Mouse (Mus musculus): Measurements from ENCODE around the gene P4hb. TPM values are rescaled to one million over a fixed set of nuclear protein-coding genes. Genes with fewer than 3 reads are reported as not detected.
A peak's percentile ranks its signal among the peaks of the same experiment; 100 is the strongest.

Gene P4hb
- total and polyA plus RNA-seq, 2 experiments from 2014 or later = 174 to 208 TPM

DNA sequence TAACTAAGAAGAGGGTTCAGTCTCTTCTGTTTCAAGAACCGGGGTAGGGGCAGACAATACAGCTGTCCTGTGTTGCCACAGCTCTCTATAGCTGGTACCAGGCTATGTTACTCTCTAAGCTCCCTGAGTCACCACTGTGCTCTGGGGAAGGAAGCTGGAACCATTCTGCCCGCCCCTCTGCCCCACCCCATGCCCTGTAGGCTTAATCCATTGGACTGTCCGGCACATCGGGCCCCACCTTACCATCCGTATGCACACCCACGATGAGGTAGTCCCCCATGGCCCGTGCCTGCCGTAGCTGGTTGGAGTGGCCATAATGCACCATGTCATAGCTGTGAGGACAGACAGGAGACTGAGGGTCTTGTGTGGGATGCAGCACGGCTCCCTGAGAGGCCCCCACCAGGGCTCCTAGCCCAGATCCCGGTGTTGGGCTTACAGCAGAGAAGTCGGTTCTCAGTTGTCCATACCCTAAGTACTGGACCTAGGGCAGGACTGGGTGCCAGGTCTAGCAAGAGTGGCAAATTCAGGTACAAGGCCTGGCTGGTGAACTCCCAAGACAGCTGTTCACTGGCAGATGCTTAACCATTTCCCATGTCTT, 42.7 kb upstream of the P4hb start:
- WGBS = 90% methylated on average over 11 of the region's 11 CpGs
- no peak for DNase-seq
- Histone ChIP-seq H3K4me1 (ENCODE audit: insufficient read depth) (peaks cover 9% of the 10 kb centered on the region), H3K9me3 (ENCODE audit: low read length) (no peaks in the 10 kb centered on the region), H3K36me3 (ENCODE audit: insufficient read depth) (peaks cover 62% of the 10 kb centered on the region), H3K4me3 (ENCODE audit: low read depth, low read length) (no peak overlapping the region), H3K27me3 (ENCODE audit: insufficient read depth, low read length) (no peaks in the 10 kb centered on the region), H3K4me2 (ENCODE audit: low read depth) (no peak overlapping the region), H3K27ac (ENCODE audit: low read depth, low read length) (no peak overlapping the region), H3K9ac (no peak overlapping the region)
- no peak for TF ChIP-seq CTCF (IDR thresholded peaks at IDR 0.05; ENCODE audit: low read depth)
- no peak for ATAC-seq

DNA sequence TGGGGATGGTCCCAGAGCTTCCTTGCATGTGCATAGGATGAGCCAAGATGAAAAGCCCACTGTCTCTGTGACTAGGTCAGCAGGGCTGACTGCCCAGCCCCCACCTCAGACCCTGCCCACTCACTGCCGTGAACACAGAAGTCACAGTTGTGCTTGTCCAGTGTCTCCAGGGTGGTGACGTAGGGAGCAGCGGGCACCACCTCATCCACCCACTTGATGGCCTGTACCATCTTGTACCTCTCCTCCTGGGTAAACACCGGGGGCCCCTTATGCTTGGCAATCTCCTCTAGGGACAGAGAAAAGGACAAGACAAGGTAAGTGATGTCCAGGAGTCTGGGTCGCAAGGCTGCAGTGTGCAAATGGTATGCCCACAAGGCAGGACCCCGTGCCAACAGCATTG, 42.1 kb upstream of the P4hb start:
- H3K9ac ChIP-seq = no peak overlapping the region
- DNase-seq = no peak
- no peak overlapping the region for H3K27ac ChIP-seq (ENCODE audit: low read depth, low read length)
- H3K27me3 ChIP-seq (ENCODE audit: insufficient read depth, low read length) = no peaks in the 10 kb centered on the region
- H3K9me3 ChIP-seq (ENCODE audit: low read length) = no peaks in the 10 kb centered on the region
- no peak overlapping the region for H3K4me2 ChIP-seq (ENCODE audit: low read depth)
- no peak for ATAC-seq
- TF ChIP-seq CTCF (IDR thresholded peaks at IDR 0.05; ENCODE audit: low read depth) = no peak
- peaks cover 62% of the 10 kb centered on the region for H3K36me3 ChIP-seq (ENCODE audit: insufficient read depth)
- H3K4me1 ChIP-seq (ENCODE audit: insufficient read depth) = peaks cover 9% of the 10 kb centered on the region
- 96% methylated on average over 6 of the region's 6 CpGs for WGBS
- H3K4me3 ChIP-seq (ENCODE audit: low read depth, low read length) = no peak overlapping the region

DNA sequence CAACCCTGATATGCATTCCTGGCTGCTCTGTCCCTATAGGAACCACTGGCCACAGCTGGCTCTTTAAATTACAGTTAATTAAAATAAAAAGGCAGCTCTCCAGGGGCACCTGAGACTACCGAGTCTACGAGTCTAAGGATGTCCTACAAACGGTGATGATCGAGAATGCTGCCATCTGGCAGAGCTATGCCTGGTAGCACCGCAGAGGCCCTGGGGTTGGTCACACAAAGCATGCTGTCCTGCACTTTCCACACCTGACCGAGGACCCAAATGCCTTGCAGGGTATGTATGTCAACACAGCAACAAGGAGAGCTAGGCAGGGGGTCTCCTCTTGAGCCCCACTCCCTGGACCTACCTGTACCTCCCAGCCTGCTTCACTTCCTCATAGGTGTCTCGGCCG, 40.9 kb upstream of the P4hb start:
- Histone ChIP-seq H3K27me3 (ENCODE audit: insufficient read depth, low read length) (no peaks in the 10 kb centered on the region), H3K4me1 (ENCODE audit: insufficient read depth) (peaks cover 9% of the 10 kb centered on the region), H3K9me3 (ENCODE audit: low read length) (no peaks in the 10 kb centered on the region), H3K4me3 (ENCODE audit: low read depth, low read length) (no peak overlapping the region), H3K36me3 (ENCODE audit: insufficient read depth) (peaks cover 63% of the 10 kb centered on the region), H3K27ac (ENCODE audit: low read depth, low read length) (no peak overlapping the region), H3K4me2 (ENCODE audit: low read depth) (no peak overlapping the region), H3K9ac (no peak overlapping the region)
- no peak for ATAC-seq
- TF ChIP-seq CTCF (IDR thresholded peaks at IDR 0.05; ENCODE audit: low read depth) = no peak
- 83% methylated on average over 8 of the region's 8 CpGs for WGBS
- DNase-seq = no peak

DNA sequence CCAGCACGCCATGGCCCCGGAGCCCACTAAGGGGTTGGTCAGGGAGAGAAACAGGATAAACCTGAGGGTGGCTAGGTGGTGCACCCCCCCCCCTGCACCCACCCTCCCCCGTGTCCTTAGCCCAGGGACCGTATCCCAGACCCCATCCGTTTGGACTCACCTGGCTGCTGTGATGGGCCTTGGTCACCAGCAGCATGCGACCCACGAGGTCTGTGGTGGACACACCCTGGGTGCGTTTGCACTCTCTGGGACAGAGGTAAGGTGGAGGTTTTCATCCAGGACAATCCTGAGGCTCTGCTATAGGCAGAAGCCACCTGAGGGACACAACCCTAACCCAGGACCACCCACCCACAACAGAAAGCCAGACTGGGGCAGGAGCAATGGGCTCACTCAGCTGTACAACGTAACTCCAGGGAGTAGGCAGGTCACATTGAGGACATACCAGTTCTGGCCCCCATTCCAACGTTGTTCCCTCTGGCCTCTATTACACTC, 40.5 kb upstream of the P4hb start:
- Histone ChIP-seq H3K9me3 (ENCODE audit: low read length) (no peaks in the 10 kb centered on the region), H3K4me3 (ENCODE audit: low read depth, low read length) (no peak overlapping the region), H3K36me3 (ENCODE audit: insufficient read depth) (peaks cover 60% of the 10 kb centered on the region), H3K27ac (ENCODE audit: low read depth, low read length) (no peak overlapping the region), H3K27me3 (ENCODE audit: insufficient read depth, low read length) (no peaks in the 10 kb centered on the region), H3K9ac (no peak overlapping the region), H3K4me2 (ENCODE audit: low read depth) (no peak overlapping the region), H3K4me1 (ENCODE audit: insufficient read depth) (peaks cover 9% of the 10 kb centered on the region)
- no peak for TF ChIP-seq CTCF (IDR thresholded peaks at IDR 0.05; ENCODE audit: low read depth)
- WGBS = 90% methylated on average over 10 of the region's 10 CpGs
- ATAC-seq (no peak), DNase-seq (no peak)

DNA sequence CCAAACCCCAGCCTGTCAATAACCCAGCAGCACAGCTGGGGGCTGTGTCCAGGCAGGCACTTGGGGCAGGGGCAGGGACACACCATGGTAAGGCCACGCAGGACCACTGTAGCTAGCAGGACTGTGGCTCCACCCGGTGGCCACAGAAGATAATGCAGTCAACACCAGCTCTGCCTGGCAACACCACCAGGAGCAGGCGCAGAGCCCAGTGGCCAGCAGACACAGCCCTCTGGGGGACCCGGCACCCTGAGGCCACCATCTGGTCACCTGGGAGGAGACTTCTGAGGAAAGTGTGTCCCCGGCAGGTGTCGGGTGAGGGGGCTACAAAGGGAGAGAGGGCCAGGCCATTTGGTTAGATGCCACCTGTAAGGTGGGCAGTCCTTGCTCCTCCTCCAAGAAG, 39.7 kb upstream of the P4hb start:
- H3K4me2 ChIP-seq (ENCODE audit: low read depth) = no peak overlapping the region
- H3K36me3 ChIP-seq (ENCODE audit: insufficient read depth) = peaks cover 57% of the 10 kb centered on the region
- peak; percentile 88 for TF ChIP-seq CTCF (IDR thresholded peaks at IDR 0.05; ENCODE audit: low read depth)
- DNase-seq (peak; percentile 64), ATAC-seq (peak; percentile 23; the same call in 1 of the 2 replicates)
- no peak overlapping the region for H3K4me3 ChIP-seq (ENCODE audit: low read depth, low read length)
- H3K9me3 ChIP-seq (ENCODE audit: low read length) = no peaks in the 10 kb centered on the region
- no peak overlapping the region for H3K27ac ChIP-seq (ENCODE audit: low read depth, low read length)
- no peaks in the 10 kb centered on the region for H3K27me3 ChIP-seq (ENCODE audit: insufficient read depth, low read length)
- WGBS = 41% methylated on average over 6 of the region's 6 CpGs
- no peak overlapping the region for H3K9ac ChIP-seq
- peaks cover 9% of the 10 kb centered on the region for H3K4me1 ChIP-seq (ENCODE audit: insufficient read depth)

DNA sequence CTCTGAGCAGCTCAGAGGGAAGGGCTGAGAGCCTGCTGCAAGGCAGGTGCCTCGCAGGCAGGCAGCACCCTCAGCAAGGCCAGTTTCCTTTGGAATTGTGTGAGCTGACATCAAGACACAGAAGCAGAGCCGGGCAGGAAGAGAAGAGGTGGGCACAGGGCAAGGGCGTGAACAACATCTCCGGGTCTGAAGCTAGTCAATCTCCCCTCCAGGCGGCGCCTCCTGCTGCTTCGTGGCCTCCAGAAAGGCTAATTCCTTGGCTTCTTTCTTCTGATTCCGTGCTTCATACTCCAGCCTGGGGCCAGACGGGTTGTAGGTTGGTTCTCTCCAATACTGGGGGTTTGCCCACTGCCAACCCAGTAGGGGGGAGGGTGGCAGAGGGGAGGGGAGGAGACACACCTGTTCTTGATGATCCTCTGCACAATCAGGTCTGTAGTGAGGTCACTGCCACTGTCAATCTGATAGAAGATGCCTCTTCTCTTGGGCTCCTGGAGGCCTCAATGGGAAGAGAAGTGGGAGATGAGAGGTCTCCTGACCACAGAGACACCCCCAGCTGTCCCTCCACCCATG, 37.5 kb upstream of the P4hb start:
- 88% methylated on average over 9 of the region's 9 CpGs for WGBS
- Histone ChIP-seq H3K36me3 (ENCODE audit: insufficient read depth) (peaks cover 72% of the 10 kb centered on the region), H3K4me1 (ENCODE audit: insufficient read depth) (no peaks in the 10 kb centered on the region), H3K27ac (ENCODE audit: low read depth, low read length) (no peak overlapping the region), H3K4me3 (ENCODE audit: low read depth, low read length) (no peak overlapping the region), H3K9me3 (ENCODE audit: low read length) (no peaks in the 10 kb centered on the region), H3K4me2 (ENCODE audit: low read depth) (no peak overlapping the region), H3K27me3 (ENCODE audit: insufficient read depth, low read length) (no peaks in the 10 kb centered on the region), H3K9ac (no peak overlapping the region)
- ATAC-seq (no peak), DNase-seq (no peak)
- TF ChIP-seq CTCF (IDR thresholded peaks at IDR 0.05; ENCODE audit: low read depth) = no peak

DNA sequence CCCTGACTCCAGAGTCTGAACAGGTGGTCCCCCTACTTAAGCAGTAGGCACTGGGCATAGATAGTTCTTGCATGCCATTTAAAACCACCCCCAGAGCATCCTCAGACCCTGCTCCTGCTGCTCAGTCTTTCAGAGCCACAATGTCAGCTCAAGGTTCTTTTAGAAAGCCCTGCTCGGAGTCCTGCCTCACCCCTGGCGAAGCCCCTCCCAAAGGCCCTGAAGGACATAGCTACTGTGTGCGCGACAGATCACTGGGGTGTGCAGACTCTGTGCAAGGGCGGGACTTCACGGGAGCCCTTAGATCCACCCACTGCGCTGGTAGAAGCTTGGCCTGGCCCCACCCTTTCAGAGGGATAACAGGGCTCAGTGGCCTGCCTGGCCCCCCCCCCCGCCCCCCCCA, 36.2 kb upstream of the P4hb start:
- no peaks in the 10 kb centered on the region for H3K27me3 ChIP-seq (ENCODE audit: insufficient read depth, low read length)
- TF ChIP-seq CTCF (IDR thresholded peaks at IDR 0.05; ENCODE audit: low read depth) = no peak
- H3K4me3 ChIP-seq (ENCODE audit: low read depth, low read length) = no peak overlapping the region
- 37% methylated on average over 8 of the region's 8 CpGs for WGBS
- no peaks in the 10 kb centered on the region for H3K9me3 ChIP-seq (ENCODE audit: low read length)
- no peaks in the 10 kb centered on the region for H3K4me1 ChIP-seq (ENCODE audit: insufficient read depth)
- H3K4me2 ChIP-seq (ENCODE audit: low read depth) = no peak overlapping the region
- peaks cover 74% of the 10 kb centered on the region for H3K36me3 ChIP-seq (ENCODE audit: insufficient read depth)
- DNase-seq (no peak), ATAC-seq (no peak)
- H3K27ac ChIP-seq (ENCODE audit: low read depth, low read length) = no peak overlapping the region
- H3K9ac ChIP-seq = no peak overlapping the region
